Mouse (Mus musculus) subcutaneous adipose tissue, adult 2 months (tissue): ENCODE data around the gene Ndst4. TPM values are rescaled to one million over a fixed set of nuclear protein-coding genes. Genes with fewer than 3 reads are reported as not detected.

Source experiments
- polyA plus RNA-seq: library from polyadenylated mRNA; depleted of rRNA; stranded (reverse); fragments of >200 nt; gene quantifications from 2 replicates; pipeline ENCODE4 v1.2.3, GENCODE M21; 2012; ENCODE audit warnings: low replicate concordance; rRNA removed

Ndst4 gene
- polyA plus RNA-seq = 0.01 TPM in 1 of 2 replicates, not detected in the other

GRCm38 (mm10) chr3:125403601-125404396 lies at the start of gene Ndst4:
Ndst4 (plus strand) TSS chr3:125404076.

